Mouse (Mus musculus): ENCODE results near the gene Rdh16. TPM values are rescaled to one million over a fixed set of nuclear protein-coding genes. Genes with fewer than 3 reads are reported as not detected.

Gene Rdh16
- polyA plus RNA-seq (2012; rRNA removed), result not detected in 2 replicates

DNA sequence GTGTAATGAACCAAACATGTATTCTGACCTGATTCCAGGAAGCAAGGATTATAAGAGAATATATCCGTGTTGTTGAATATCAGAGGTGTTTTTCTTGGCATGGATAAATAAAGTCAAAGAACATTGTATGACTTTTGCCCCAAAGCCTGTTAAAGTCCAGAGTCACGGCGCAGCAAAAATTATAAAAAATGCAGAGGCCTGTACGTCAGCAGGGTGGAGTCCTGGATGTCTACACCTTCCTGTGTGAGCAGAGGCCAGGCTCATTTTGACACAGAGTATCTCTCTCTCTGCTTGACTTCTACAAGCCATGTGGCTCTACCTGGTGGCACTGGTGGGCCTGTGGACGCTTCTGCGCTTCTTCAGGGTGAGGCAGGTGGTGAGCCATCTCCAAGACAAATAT is at the start of gene Rdh16:
Gene Rdh16 (plus strand): TSS at position 262 of the 400 bp plus-strand sequence.

DNA sequence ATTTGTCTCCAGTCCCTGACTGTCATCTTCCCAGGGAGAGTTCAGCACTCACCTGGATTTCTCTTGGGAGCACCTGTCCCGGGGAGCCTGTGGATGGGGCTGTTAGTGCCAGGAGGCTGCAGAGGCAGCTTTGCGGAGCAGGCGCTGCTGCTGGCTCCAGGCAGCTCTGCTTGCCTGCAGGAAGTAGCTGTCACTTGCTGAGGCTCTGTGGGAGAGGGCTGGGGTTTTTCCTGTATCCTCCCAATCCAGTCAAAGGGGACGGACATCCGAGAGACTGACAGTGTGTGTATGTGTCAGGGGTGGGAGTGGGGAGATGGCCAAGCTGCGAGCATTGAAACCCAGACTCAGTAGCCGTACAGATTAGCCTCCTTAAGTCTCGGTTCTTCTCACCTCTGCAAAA is 49.4 kb upstream of the Rdh16 start, which contains the start of gene Gpr182:
Gene Gpr182 (minus strand): TSS at position 185 of the 400 bp plus-strand sequence.

GRCm38 (mm10) chr10:127759181-127760110 is 41.5 kb upstream of the Rdh16 start, which contains the start of the genes Rdh1 and Rdh16f1:
Rdh1 (plus strand) TSS chr10:127759721.
Rdh16f1 (plus strand) TSS chr10:127759787.

DNA sequence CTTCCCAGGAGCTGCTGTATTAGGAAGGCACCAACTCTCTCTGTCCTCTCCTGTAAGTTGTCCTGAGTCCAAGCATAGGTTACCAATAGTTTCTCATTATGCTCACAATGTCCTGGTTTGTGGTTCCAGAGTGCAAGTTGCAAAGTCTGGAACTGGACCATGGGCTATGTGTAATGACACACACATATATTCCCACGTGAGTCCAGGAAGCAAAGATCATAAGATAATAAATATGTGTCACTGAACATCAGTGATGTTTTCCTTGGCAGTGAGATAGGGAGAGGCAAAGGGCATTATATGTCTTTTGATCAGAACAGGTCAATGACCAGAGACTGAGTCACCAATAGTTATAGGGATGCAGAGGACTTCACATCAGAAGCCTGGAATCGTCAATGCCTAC is 24.9 kb upstream of the Rdh16 start, which contains the start of gene Rdh9:
Gene Rdh9 (plus strand): TSS at position 376 of the 400 bp plus-strand sequence.

GRCm38 (mm10) chr10:127849628-127850027 is 48.7 kb downstream of the Rdh16 start, which contains the start of gene Rdh19:
Rdh19 (plus strand) TSS chr10:127849928.

DNA sequence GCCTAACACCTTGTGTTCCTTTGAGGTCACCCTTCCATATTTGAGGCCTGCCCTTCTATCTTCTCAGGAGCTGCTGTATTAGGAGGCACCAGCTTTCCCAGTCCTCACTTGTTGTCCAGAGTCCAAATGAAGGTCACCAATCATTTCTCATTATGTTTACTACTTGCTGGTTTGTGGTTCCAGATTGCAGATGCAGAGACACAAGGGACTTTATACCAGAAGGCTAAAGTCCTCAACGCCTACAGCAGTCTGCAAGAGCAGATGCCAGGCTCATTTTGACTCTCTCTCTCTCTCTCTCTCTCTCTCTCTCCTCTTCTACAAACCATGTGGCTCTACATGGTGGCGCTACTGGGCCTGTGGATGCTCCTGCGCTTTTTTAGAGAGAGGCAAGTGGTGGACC is 65.3 kb downstream of the Rdh16 start, which contains the start of gene Rdh16f2:
Gene Rdh16f2 (plus strand): TSS at position 243 of the 400 bp plus-strand sequence.

DNA sequence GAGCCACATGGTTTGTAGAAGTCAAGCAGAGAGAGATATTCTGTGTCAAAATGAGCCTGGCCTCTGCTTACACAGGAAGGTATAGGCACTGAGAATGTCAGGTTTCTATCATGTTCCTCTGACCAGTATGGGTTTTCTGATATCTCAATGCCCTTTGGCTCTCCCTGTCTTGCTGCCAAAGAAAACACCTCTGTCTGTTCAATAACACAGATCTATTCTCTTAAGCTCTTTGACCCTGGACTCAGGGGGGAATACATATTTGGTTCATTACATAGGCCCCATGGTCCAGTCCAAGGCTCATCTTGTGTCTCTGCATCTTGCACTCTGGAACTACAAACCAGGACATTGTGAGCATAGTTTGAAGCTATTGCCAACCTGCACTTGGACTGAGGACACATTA is 87.7 kb downstream of the Rdh16 start, which contains the start of gene Rdh7:
Gene Rdh7 (minus strand): TSS at position 213 of the 400 bp plus-strand sequence.

Other genes starting within 250 kb of the Rdh16 start
- 129 and 151 TPM in 2 replicates for gene Lrp1, start 180.0 kb upstream of the Rdh16 start, polyA plus RNA-seq (2012; rRNA removed)
- 8.9 and 12.3 TPM in 2 replicates for gene Stat6, start 158.2 kb upstream of the Rdh16 start, polyA plus RNA-seq (2012; rRNA removed)
- gene Nemp1, start 134.3 kb upstream of the Rdh16 start, polyA plus RNA-seq (2012; rRNA removed), result 12.5 and 14.6 TPM in 2 replicates
- gene Nab2, start 132.6 kb upstream of the Rdh16 start, polyA plus RNA-seq (2012; rRNA removed), result 16.4 and 26.1 TPM in 2 replicates
- 2.7 and 4.1 TPM in 2 replicates for gene Myo1a, start 96.0 kb upstream of the Rdh16 start, polyA plus RNA-seq (2012; rRNA removed)
- 1.9 and 8.4 TPM in 2 replicates for gene Tac2, start 76.7 kb upstream of the Rdh16 start, polyA plus RNA-seq (2012; rRNA removed)
- 17.2 and 19.3 TPM in 2 replicates for gene Zbtb39, start 61.6 kb upstream of the Rdh16 start, polyA plus RNA-seq (2012; rRNA removed)
- gene Gpr182, start 49.4 kb upstream of the Rdh16 start, polyA plus RNA-seq (2012; rRNA removed), result 0.74 and 1.6 TPM in 2 replicates
- gene Rdh1, start 41.4 kb upstream of the Rdh16 start, polyA plus RNA-seq (2012; rRNA removed), result 0.06 and 0.11 TPM in 2 replicates
- gene Rdh16f1, start 41.4 kb upstream of the Rdh16 start, polyA plus RNA-seq (2012; rRNA removed), result 0.21 TPM in 1 of 2 replicates, not detected in the other
- 0.06 TPM in 1 of 2 replicates, not detected in the other for gene Rdh9, start 24.8 kb upstream of the Rdh16 start, polyA plus RNA-seq (2012; rRNA removed)
- not detected in 2 replicates for gene Rdh19, start 48.8 kb downstream of the Rdh16 start, polyA plus RNA-seq (2012; rRNA removed)
- gene Rdh16f2, start 65.3 kb downstream of the Rdh16 start, polyA plus RNA-seq (2012; rRNA removed), result not detected in 2 replicates
- not detected in 2 replicates for gene Rdh7, start 87.7 kb downstream of the Rdh16 start, polyA plus RNA-seq (2012; rRNA removed)
- gene Sdr9c7, start 97.4 kb downstream of the Rdh16 start, polyA plus RNA-seq (2012; rRNA removed), result 0.02 TPM in 1 of 2 replicates, not detected in the other
- gene Hsd17b6, start 206.5 kb downstream of the Rdh16 start, polyA plus RNA-seq (2012; rRNA removed), result not detected in 2 replicates
- gene Prim1, start 214.0 kb downstream of the Rdh16 start, polyA plus RNA-seq (2012; rRNA removed), result 73.8 and 80.4 TPM in 2 replicates
- 619 and 820 TPM in 2 replicates for gene Naca, start 234.4 kb downstream of the Rdh16 start, polyA plus RNA-seq (2012; rRNA removed)